Mouse (Mus musculus) liver, postnatal 0 days (tissue): ENCODE results near the gene Dhx9. TPM values are rescaled to one million over a fixed set of nuclear protein-coding genes. Genes with fewer than 3 reads are reported as not detected.
A peak's percentile ranks its signal among the peaks of the same experiment; 100 is the strongest.
"Not testable (repeated sequence)": the region's sequence is repeated elsewhere in the genome, so short reads cannot be mapped to it uniquely, and the experiment has no call there.

Experiments
- ATAC-seq: fragments of 200-750 bp; cut with Nextera tagmentation; 2 replicates; pipeline ENCODE4 v1.8.0; 2017; ENCODE audit warnings: mild to moderate bottlenecking, moderate library complexity
- DNase-seq: peaks from one replicate; pipeline ENCODE4 v3.0.0-alpha.2; 2016
- H3K27ac ChIP-seq: fragments of 300-500 bp; sonication (generic); 2 replicates; pipeline ENCODE4 v1.5.1; 2014; ENCODE audit warnings: antibody characterized with exemption, moderate library complexity, mild to moderate bottlenecking, low read depth
- H3K27me3 ChIP-seq: fragments of 300-500 bp; sonication (generic); 2 replicates; pipeline ENCODE4 v1.6.1; 2014; ENCODE audit warnings: low read length, control low read depth, mixed read lengths; ENCODE audit not compliant: insufficient read depth
- H3K36me3 ChIP-seq: fragments of 300-500 bp; sonication (generic); replicated peaks from 2 replicates; pipeline ENCODE4 v1.6.1; 2014; ENCODE audit warnings: mild to moderate bottlenecking, control low read depth, low read length, moderate library complexity, mixed read lengths; ENCODE audit not compliant: insufficient read depth
- H3K4me1 ChIP-seq: fragments of 300-500 bp; sonication (generic); 2 replicates; pipeline ENCODE4 v1.6.1; 2014; ENCODE audit warnings: antibody characterized with exemption, mild to moderate bottlenecking, control low read depth; ENCODE audit not compliant: insufficient read depth
- H3K4me2 ChIP-seq: fragments of 300-500 bp; sonication (generic); 2 replicates; pipeline ENCODE4 v1.6.1; 2014; ENCODE audit warnings: low read depth, mild to moderate bottlenecking, low read length, moderate library complexity, mixed read lengths
- H3K4me3 ChIP-seq: fragments of 300-500 bp; sonication (generic); 2 replicates; pipeline ENCODE4 v1.5.1; 2014; ENCODE audit warnings: low read depth, low read length
- H3K9ac ChIP-seq: fragments of 300-500 bp; sonication (generic); replicated peaks from 2 replicates; pipeline ENCODE4 v1.6.1; 2014; ENCODE audit warnings: mild to moderate bottlenecking, moderate library complexity
- H3K9me3 ChIP-seq: fragments of 300-500 bp; sonication (generic); 2 replicates; pipeline ENCODE4 v1.6.1; 2016; ENCODE audit warnings: mild to moderate bottlenecking, control low read depth, low read length, mixed read lengths
- CTCF ChIP-seq: sonication (generic); IDR thresholded peaks from 2 replicates; pipeline ENCODE4 v1.5.1; 2016; ENCODE audit warnings: antibody characterized with exemption, low read depth
- EP300 ChIP-seq: IDR thresholded peaks from 2 replicates; pipeline ENCODE4 v1.6.1; 2016; ENCODE audit warnings: antibody characterized with exemption, low read depth, mild to moderate bottlenecking
- WGBS: fragments of 180-500 bp; shearing (Covaris S2); extraction: QIAGEN DNeasy Blood & Tissue Kit; methylation state at CpG from one replicate; pipeline ENCODE4 v1.1.7; 2014; ENCODE audit not compliant: insufficient replicate concordance; 5-methylcytosine and 5-hydroxymethylcytosine counted together
- polyA plus RNA-seq: library from polyadenylated mRNA; unstranded; fragments of >200 nt; fragmentation: Nextera tagmentation; extraction: Ambion mirVana; gene quantifications from 2 replicates; pipeline ENCODE4 v1.2.1, GENCODE M21; 2015

Gene Dhx9
- polyA plus RNA-seq, 1 experiment from 2014 or later: 9.9 TPM

DNA sequence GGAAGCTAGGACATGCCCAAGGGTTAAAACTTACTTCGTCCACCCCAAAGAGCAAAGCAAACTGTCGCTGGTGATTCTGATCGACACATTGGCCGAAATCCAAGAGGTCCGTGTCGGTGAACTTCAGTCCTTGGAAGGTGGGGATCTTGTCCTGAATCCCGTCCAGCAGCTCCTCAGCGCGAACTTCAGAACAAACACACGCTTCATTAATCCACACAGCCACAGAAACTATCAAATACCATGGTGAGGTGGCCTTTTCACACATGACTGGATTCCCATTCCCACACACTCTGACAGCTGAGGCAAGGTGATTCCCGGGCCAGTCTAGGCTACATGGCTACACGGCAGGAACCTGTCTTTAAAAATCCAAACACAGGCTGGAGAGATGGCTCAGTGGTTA is 27.9 kb upstream of the Dhx9 start:
- TF ChIP-seq EP300 (no peak), CTCF (no peak)
- no peaks in the 10 kb centered on the region for H3K27me3 ChIP-seq
- DNase-seq (peak; percentile 28), ATAC-seq (no peak)
- no peaks in the 10 kb centered on the region for H3K9me3 ChIP-seq
- no peak overlapping the region for H3K27ac ChIP-seq
- no peaks in the 10 kb centered on the region for H3K4me1 ChIP-seq
- H3K9ac ChIP-seq: no peak overlapping the region
- H3K4me2 ChIP-seq: peak overlapping the region; percentile 36; the same call in 1 of the 2 replicates
- H3K4me3 ChIP-seq: no peak overlapping the region
- 65% methylated on average over 12 of the region's 12 CpGs for WGBS
- no peaks in the 10 kb centered on the region for H3K36me3 ChIP-seq

DNA sequence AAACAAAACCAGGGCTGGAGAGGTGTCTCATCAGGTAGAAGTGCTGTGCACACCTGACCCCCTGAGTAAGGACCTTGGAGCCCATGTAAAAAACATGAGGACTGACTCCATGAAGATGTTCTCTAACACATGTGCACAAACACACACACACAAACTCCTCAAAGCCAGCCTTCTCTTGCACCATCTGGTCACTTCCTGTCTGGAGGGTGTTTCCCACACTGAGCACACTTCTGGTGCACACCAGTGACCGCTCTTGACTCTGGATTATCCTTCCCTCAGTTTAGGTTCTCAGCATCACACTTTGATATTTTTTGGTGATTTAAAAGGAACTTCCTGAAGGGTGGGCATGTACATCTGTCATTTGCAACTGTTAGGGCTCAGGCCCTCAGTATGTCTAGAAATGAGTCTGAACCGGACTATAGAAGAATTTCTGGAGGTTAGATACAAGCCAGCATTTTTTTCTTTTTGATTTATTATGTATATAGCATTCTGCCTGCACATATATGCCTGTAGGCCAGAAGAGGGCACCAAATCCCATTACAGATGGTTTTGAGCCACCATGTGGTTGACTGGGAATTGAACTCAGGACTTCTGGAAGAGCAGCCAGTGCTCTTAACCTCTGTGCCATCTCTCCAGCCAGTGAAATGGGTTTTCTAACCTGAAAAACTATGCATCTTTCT is 23.0 kb upstream of the Dhx9 start:
- Histone ChIP-seq H3K9me3 (no peaks in the 10 kb centered on the region), H3K9ac (no peak overlapping the region), H3K4me2 (no peak overlapping the region), H3K27ac (no peak overlapping the region), H3K4me3 (no peak overlapping the region), H3K27me3 (no peaks in the 10 kb centered on the region), H3K36me3 (no peaks in the 10 kb centered on the region), H3K4me1 (no peaks in the 10 kb centered on the region)
- ATAC-seq: no peak
- 61% methylated on average over 2 of the region's 2 CpGs for WGBS
- DNase-seq: no peak
- TF ChIP-seq EP300 (no peak), CTCF (peak; percentile 54)

DNA sequence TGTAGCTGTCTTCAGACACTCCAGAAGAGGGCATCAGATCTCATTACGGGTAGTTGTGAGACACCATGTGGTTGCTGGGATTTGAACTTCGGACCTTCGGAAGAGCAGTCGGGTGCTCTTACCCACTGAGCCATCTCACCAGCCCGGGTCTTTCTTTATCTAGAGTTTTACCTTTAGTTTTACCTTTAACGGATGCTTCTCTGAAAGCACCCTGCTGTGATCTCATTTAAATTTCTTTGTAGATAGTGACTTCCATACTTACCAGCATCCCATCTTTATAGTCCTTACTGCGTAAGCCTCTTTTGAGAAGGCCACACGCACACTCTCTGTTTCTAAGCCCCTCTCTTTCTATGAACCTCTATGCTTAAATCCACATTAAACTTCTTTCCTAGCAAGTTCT is 22.1 kb upstream of the Dhx9 start:
- not testable (repeated sequence) for DNase-seq, ATAC-seq, H3K9ac ChIP-seq, H3K4me1 ChIP-seq, H3K4me3 ChIP-seq, H3K36me3 ChIP-seq, H3K4me2 ChIP-seq, H3K9me3 ChIP-seq, H3K27me3 ChIP-seq, H3K27ac ChIP-seq
- 73% methylated on average over 8 of the region's 8 CpGs for WGBS

DNA sequence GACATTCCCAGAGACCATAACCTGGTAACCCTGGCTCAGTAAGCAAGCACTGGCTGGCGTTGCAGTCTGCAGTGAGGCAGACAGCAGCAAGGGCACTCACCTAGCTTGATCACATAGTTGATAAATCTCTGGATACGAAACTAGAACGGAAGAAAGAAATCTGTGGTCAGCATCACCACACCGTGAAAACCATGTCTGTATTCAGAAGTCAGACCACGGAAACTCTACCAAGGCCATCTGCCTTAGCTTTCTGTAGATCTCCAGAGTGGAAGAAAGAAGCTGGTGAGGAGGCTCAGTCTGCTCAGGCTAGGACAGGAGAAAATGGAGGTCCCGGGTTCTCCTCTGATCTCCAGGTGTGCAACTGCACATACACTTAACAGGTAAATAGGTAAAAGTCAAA is 21.6 kb upstream of the Dhx9 start:
- no peaks in the 10 kb centered on the region for H3K27me3 ChIP-seq
- H3K27ac ChIP-seq: no peak overlapping the region
- no peak overlapping the region for H3K9ac ChIP-seq
- no peaks in the 10 kb centered on the region for H3K9me3 ChIP-seq
- no peak for DNase-seq
- ATAC-seq: no peak
- H3K4me2 ChIP-seq: no peak overlapping the region
- WGBS: 75% methylated on average over 6 of the region's 6 CpGs
- no peak overlapping the region for H3K4me3 ChIP-seq
- H3K36me3 ChIP-seq: no peaks in the 10 kb centered on the region
- no peak for TF ChIP-seq CTCF
- TF ChIP-seq EP300: no peak
- no peaks in the 10 kb centered on the region for H3K4me1 ChIP-seq

DNA sequence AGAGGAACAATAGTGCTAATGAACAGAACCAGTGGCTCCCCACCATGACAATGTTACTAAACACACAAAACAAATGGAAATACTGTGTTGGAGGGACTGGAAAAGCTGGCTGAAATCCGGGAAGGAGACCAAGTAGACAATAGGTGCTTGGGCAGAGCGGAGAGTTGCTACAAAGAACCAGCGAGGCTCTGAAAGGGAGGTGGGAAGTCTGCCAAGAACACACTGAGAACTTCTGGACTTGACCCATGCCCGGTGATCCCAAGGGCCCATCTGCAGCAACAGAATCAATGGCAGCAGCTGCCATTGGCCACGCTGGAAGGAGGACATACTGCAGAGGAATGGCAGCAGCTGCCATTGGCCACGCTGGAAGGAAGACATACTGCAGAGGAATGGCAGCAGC is 18.8 kb upstream of the Dhx9 start:
- Histone ChIP-seq H3K27me3 (no peaks in the 10 kb centered on the region), H3K4me3 (no peak overlapping the region), H3K9me3 (no peaks in the 10 kb centered on the region), H3K4me1 (no peaks in the 10 kb centered on the region), H3K4me2 (no peak overlapping the region), H3K36me3 (no peaks in the 10 kb centered on the region), H3K9ac (no peak overlapping the region), H3K27ac (no peak overlapping the region)
- 76% methylated on average over 5 of the region's 6 CpGs for WGBS
- no peak for ATAC-seq
- no peak for DNase-seq
- TF ChIP-seq CTCF (no peak), EP300 (no peak)

DNA sequence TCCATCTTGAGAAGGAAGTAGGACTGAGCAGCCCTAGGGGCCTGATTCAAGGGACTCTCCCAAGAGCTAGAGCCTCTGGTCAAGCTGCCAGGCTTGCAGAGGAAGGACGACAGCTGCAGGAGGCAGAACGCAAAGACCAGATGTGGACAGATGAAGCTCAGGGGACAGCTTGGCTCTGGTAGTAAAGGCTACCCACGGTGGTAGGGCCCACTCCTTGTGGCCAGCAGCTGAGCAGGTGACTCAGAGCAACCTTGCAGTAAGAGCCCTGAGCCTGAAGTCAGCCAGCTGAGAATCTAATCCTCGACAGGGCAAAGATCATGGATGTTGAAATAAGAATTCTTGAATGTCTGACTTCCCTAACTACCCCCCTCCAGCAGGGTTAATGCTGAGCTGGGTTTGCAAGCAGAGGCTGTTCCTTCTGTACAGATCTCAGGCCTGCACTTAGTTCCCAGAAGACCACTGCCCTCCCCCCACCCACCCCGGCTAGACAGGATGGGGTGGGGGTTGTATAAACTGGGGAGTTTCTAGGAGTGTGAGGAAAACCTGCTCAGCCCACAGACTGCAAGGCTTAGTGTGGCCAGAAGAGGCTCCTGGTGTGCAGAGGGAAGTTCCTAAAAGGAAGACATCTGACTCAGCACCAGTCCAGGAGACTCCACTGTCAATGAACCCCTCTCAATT is 14.3 kb upstream of the Dhx9 start:
- no peak for TF ChIP-seq EP300
- 0 out of 2 replicates have a peak, but pooled peaks have one; percentile 12 for TF ChIP-seq CTCF
- H3K27me3 ChIP-seq: no peaks in the 10 kb centered on the region
- peak overlapping the region; percentile 55 for H3K27ac ChIP-seq
- peak; percentile 18 for DNase-seq
- no peak overlapping the region for H3K4me3 ChIP-seq
- H3K4me2 ChIP-seq: no peak overlapping the region
- H3K9me3 ChIP-seq: no peaks in the 10 kb centered on the region
- no peaks in the 10 kb centered on the region for H3K4me1 ChIP-seq
- ATAC-seq: peak; percentile 67
- no peak overlapping the region for H3K9ac ChIP-seq
- H3K36me3 ChIP-seq: no peaks in the 10 kb centered on the region
- WGBS: 48% methylated on average over 5 of the region's 5 CpGs
